Mouse (Mus musculus) kidney, adult 10 weeks (tissue): ENCODE results near the gene Adap2. TPM values are rescaled to one million over a fixed set of nuclear protein-coding genes. Genes with fewer than 3 reads are reported as not detected.

ENCODE experiments used
- polyA plus RNA-seq: library from polyadenylated mRNA; stranded (reverse); fragments of 350-450 nt; fragmentation: Illumina TruSeq; extraction: RNeasy Lipid Tissue Mini Kit (QIAGEN cat#74804); gene quantifications from one replicate; pipeline ENCODE4 v1.2.3, GENCODE M21; 2014; ENCODE audit warnings: low read depth, low replicate concordance

Gene Adap2
- polyA plus RNA-seq: 10.6 TPM

GRCm38 (mm10) chr11:80153857-80154495, at the start of gene Adap2:
Gene Adap2, plus strand, starts transcription at chr11:80154105.

GRCm38 (mm10) chr11:80141825-80142521, 11.9 kb upstream of the Adap2 start, which contains the start of gene Tefm:
Gene Tefm, minus strand, starts transcription at chr11:80142175.

GRCm38 (mm10) chr11:80183705-80184255, 29.9 kb downstream of the Adap2 start, which contains the start of gene Rnf135:
Gene Rnf135, plus strand, starts transcription at chr11:80183851.

GRCm38 (mm10) chr11:80208860-80209800, 55.2 kb downstream of the Adap2 start, which contains the start of gene Rhot1:
Gene Rhot1, plus strand, starts transcription at chr11:80209019.

Other genes with a start within 250 kb of the Adap2 start
- gene Utp6, start 191.7 kb upstream of the Adap2 start, polyA plus RNA-seq: 64.8 TPM
- 110 TPM for gene Suz12, start 161.0 kb upstream of the Adap2 start, polyA plus RNA-seq
- 13.8 TPM for gene Crlf3, start 73.1 kb upstream of the Adap2 start, polyA plus RNA-seq
- gene Atad5, start 64.7 kb upstream of the Adap2 start, polyA plus RNA-seq: 2.5 TPM
- gene Tefm, start 11.9 kb upstream of the Adap2 start, polyA plus RNA-seq: 31.1 TPM
- 5.6 TPM for gene Rnf135, start 29.7 kb downstream of the Adap2 start, polyA plus RNA-seq
- gene Rhot1, start 54.9 kb downstream of the Adap2 start, polyA plus RNA-seq: 111 TPM
- gene Rhbdl3, start 146.8 kb downstream of the Adap2 start, polyA plus RNA-seq: 0.57 TPM
- gene 5730455P16Rik, start 223.9 kb downstream of the Adap2 start, polyA plus RNA-seq: 35.7 TPM
- 187 TPM for gene Zfp207, start 229.2 kb downstream of the Adap2 start, polyA plus RNA-seq